Mouse (Mus musculus) frontal cortex, postnatal 25 days (tissue): Measurements from ENCODE around the gene C1qb.

Experiments used
- DNase-seq, 2 experiments: peaks; one replicate each; pipeline ENCODE4 v3.0.0; 2022; ENCODE audit warnings: low spot score in 2 of 2

C1qb gene

DNA sequence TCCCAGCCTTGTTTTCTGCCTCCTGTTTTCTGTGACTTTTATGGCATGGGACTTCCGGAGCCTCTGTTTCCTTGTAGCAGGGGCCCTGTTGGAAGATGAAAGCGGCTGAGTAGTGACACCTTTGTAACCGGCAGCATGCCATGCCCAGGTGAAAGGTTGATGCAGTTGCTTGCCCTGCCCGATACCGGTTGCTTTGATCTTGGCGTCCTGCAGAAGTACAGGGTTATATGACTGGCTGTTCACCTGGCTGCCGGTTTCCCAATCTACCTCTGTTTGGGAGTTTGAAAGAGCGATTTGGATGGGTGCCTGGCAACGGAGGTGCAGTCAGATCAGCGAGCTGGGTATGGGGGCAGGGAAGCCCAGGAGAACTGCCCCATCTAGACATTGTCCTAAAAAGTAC lies 43.2 kb downstream of the C1qb start:
- DNase-seq, result no peak

DNA sequence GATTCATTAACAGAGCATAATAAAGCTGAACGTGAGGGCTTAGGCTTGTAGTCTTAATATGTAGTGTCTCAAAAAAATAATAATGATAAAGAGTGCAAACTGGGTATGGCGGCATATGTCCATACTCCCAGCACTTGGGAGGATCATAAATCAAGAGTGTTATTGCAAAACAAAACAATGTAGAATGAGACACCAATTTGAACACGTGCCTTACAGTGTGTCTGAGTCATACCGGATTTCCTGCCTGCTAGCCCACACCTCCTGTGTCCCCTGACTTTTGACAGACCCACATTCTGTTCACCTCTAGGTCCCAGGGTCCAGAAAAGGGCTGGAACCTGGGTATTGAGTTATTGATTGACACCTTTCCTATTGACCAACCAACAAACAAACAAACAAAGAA lies 44.0 kb downstream of the C1qb start:
- DNase-seq, result no peak

GRCm38 (mm10) chr4:136841056-136841455 lies 44.9 kb downstream of the C1qb start:
- peak; percentile 79 to 83 for DNase-seq

- no peak for DNase-seq
These were observed 47.5 kb downstream of the C1qb start for GRCm38 (mm10) chr4:136838462-136838861.

- DNase-seq, result no peak
These were observed 48.0 kb downstream of the C1qb start for GRCm38 (mm10) chr4:136838026-136838425.

DNA sequence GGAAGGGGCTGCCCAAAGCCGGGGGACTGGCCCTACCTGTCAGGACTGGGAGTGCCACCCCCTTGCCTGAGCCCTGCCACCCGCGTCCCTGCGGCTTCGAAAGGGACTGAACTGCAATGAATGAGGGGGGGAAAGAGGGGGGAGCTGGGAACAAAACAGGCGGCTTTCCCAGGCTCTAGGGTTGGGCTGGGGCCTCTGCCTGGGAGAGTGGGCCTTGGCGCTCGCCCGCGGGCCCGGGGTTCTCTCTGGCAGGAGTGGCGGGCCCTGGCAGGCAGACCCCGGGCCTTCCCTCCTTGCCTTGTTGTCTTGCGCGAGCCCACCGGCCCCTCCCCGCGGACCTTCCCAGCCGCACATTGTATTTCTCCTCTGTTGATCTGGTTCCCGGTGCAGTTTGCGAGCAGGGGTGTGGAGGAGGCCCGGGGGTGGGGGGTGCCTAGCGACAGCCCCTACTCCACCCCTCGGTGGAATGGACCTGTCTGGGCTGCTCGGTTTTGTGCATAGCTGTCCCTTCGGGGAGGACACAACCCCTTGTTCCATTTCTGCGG lies 49.5 kb downstream of the C1qb start:
- no peak for DNase-seq

- peak; percentile 65 to 66 for DNase-seq
These were observed 50.2 kb downstream of the C1qb start, which contains the start of gene Ephb2 for GRCm38 (mm10) chr4:136835621-136836386. TSS of gene Ephb2 (minus strand) at chr4:136835988.

DNA sequence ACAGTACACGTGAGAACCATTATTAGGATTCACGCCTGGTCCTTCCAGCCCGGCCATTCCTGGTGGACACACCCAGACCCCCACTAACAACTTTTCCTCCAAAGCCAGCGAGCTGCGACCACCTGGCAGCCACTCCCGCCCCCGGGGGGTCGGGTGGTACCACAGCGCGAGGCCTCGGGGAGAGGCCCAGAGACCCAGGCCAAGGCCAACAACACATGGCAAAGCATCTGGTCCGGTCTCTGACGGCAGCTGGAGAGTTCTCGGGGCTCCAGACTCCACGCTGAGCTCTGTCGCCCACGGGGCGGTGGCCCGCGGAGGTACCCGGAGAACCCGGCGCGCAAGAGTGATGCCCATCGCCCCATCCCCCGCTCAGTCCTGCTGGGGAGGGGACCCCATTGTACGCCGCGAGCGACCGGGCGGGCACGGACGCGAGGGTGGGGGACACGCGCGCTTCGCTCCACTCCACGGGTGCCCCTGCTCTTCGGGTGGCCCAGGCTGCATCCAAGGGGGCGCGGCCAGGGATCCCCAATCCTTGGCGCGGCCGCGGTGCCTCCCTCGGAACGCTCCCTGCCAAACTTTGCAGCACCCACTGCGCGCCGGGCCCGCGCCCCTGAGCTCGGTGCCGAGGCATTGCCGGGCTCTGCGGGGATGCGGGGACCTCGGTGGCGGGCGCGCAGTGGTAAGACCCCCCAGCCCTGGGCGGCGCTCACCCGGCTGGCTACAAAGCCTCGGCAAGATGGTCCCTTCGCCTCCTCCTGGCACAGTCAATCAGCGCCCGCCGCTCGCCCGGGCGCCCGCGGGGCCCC lies 51.0 kb downstream of the C1qb start:
- no peak for DNase-seq

- DNase-seq, result no peak
These were observed 51.6 kb downstream of the C1qb start for GRCm38 (mm10) chr4:136834439-136834814.

DNA sequence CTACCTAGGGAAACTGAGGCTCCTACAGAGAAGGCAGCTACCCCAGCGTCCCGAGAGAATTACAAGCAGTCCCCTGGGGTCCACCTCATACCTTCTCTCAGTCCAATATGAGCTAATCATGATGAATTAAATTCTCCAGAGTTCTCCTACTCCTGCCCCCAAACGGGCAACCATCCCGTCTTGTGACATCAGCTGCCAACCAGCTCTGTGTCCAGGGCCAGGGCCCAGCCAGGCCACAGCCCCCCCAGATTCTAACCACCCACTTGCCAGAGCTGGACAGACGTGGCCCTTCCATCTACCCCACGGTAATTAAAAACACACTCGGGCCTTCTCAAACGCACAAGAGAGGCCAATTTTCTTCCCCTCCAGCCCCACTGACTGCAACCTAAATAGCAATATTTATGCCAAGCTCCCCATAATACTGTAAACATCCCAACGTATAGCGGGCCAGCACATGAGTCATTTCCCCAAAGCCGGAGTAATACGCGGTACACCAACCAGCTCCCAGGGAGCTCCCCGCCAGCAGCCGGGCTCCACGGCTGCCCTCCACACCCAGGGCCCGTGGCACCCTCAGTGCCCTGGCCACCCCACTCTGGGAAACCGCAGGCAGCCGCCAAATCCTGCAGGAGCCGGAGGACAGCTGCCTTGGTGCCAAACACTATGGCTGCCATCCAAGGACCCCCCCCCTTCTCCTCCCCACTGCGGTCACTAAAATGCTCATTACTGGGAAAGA lies 52.2 kb downstream of the C1qb start:
- no peak for DNase-seq

- no peak for DNase-seq
These were observed 53.3 kb downstream of the C1qb start for GRCm38 (mm10) chr4:136832559-136833232.

GRCm38 (mm10) chr4:136830272-136830823 lies 55.6 kb downstream of the C1qb start:
- no peak for DNase-seq
